Comparison of ENCODE assay signal across 8 mouse cellular contexts in genomic region chr5:135251079-135251454, GRCm38 (mm10). TPM values are rescaled to one million over a fixed set of nuclear protein-coding genes. Genes with fewer than 3 reads are reported as not detected.
A peak's percentile ranks its signal among the peaks of the same experiment; 100 is the strongest.
DNase-seq lines count a peak whose midpoint lies in the region; ATAC-seq lines count a peak whose summit lies in the region.

TSS of gene Fzd9 (minus strand) at chr5:135251230.

- H3K4me2 ChIP-seq in intestine, embryonic 16.5 days (ENCODE audit: low read depth, low read length) = peak within 1 kb of the TSS; percentile 100

- H3K36me3 ChIP-seq in embryonic facial prominence, embryonic 10.5 days (replicated peaks) = peaks cover 18% of the 10 kb centered on the region
- no peaks in the 10 kb centered on the region for H3K36me3 ChIP-seq in intestine, embryonic 16.5 days (ENCODE audit: control insufficient read depth, insufficient read depth, low read length)

- H3K4me1 ChIP-seq in embryonic facial prominence, embryonic 10.5 days = peaks cover 61% of the 10 kb centered on the region
- H3K4me1 ChIP-seq in intestine, embryonic 16.5 days (ENCODE audit: control insufficient read depth, insufficient read depth, low read length) = peaks cover 15% of the 10 kb centered on the region

- intact Hi-C loops in left cerebral cortex, postnatal 14 days (cut with DNase I) = no loop called here

- WGBS in embryonic facial prominence, embryonic 10.5 days = under 1% methylated on average over 51 of the region's 51 CpGs
- under 1% methylated on average over 47 of the region's 51 CpGs for WGBS in intestine, embryonic 16.5 days

- DNase-seq in adrenal gland, adult 8-10 months = peak; percentile 70
- DNase-seq in embryonic facial prominence, embryonic 10.5 days (ENCODE audit: low spot score) = peak; percentile 93
- peak; percentile 86 to 90 for DNase-seq in left cerebral cortex, postnatal 14 days (ENCODE audit: low spot score in 2 of 2)
- peak; percentile 89 for DNase-seq in right cerebral cortex, postnatal 14 days
- peak; percentile 83 for DNase-seq in urinary bladder, postnatal 25 days (ENCODE audit: low spot score)

- peak within 1 kb of the TSS; percentile 83 for H3K27ac ChIP-seq in embryonic facial prominence, embryonic 10.5 days (replicated peaks)
- no peak within 1 kb of the TSS for H3K27ac ChIP-seq in intestine, embryonic 16.5 days (ENCODE audit: low read length)

- peaks cover 1% of the 10 kb centered on the region; the same call in 1 of the 2 replicates for H3K9me3 ChIP-seq in embryonic facial prominence, embryonic 10.5 days
- H3K9me3 ChIP-seq in intestine, embryonic 16.5 days (ENCODE audit: control insufficient read depth, low read length) = no peaks in the 10 kb centered on the region

- peak within 1 kb of the TSS; percentile 65 for H3K9ac ChIP-seq in intestine, embryonic 16.5 days (ENCODE audit: low read depth, low read length)

- H3K27me3 ChIP-seq in embryonic facial prominence, embryonic 10.5 days (replicated peaks; ENCODE audit: low read depth, poor library complexity, severe bottlenecking) = peaks cover 31% of the 10 kb centered on the region
- H3K27me3 ChIP-seq in intestine, embryonic 16.5 days (replicated peaks; ENCODE audit: control insufficient read depth, insufficient read depth, low read length) = peaks cover 21% of the 10 kb centered on the region

- H3K4me3 ChIP-seq in embryonic facial prominence, embryonic 10.5 days = peak within 1 kb of the TSS; percentile 74
- peak within 1 kb of the TSS; percentile 64 for H3K4me3 ChIP-seq in intestine, embryonic 16.5 days (ENCODE audit: low read length)

- peak; percentile 92 for ATAC-seq in granulocyte monocyte progenitor cell, adult 5-6 weeks (replicated peaks; ENCODE audit: poor library complexity, severe bottlenecking)
- peak; percentile 94 for ATAC-seq in intestine, embryonic 16.5 days
- ATAC-seq in megakaryocyte-erythroid progenitor cell, adult 5-6 weeks (replicated peaks; ENCODE audit: low FRiP score, low TSS enrichment, poor library complexity, severe bottlenecking) = peak; percentile 84

RNA-seq across cellular contexts. Expression of gene Fzd9, which starts in this region (rescaled TPM):
- 10 to 100 TPM in 1 of 4 experiments, 1 to 10 TPM in 3; 2.8 to 10.5 (median 6.3) TPM for total RNA-seq in adrenal gland, adult 8-10 months (2022)
- polyA plus RNA-seq in embryonic facial prominence, embryonic 10.5 days (2016; fragmentation: Nextera tagmentation; extraction: Ambion mirVana) = 3.3 and 5.1 TPM in 2 replicates
- not detected in 2 replicates for total RNA-seq in granulocyte monocyte progenitor cell, adult 5-6 weeks (2014; fragmentation: Nextera tagmentation)
- total RNA-seq in granulocyte monocyte progenitor cell, adult 5-6 weeks (2017) = 0.31 TPM in 1 of 2 replicates, not detected in the other
- 0.33 and 0.50 TPM in 2 replicates for polyA plus RNA-seq in intestine, embryonic 16.5 days (2015; fragmentation: Nextera tagmentation; extraction: Ambion mirVana)
- total RNA-seq in left cerebral cortex, postnatal 14 days (2021) = 1 to 10 TPM; 6.2 to 6.8 TPM
- total RNA-seq in megakaryocyte-erythroid progenitor cell, adult 5-6 weeks (2014; fragmentation: Nextera tagmentation) = 0.30 and 0.37 TPM in 2 replicates
- total RNA-seq in megakaryocyte-erythroid progenitor cell, adult 5-6 weeks (2017) = 0.38 TPM in 1 of 2 replicates, not detected in the other

Comparison
In these comparisons a context has a peak if more than half of its experiments do, and no peak if none do; other contexts are left out.
1. Peak in ATAC-seq in granulocyte monocyte progenitor cell, adult 5-6 weeks; RNA of the gene not detected or under 1 TPM.
2. Peak in ATAC-seq, H3K4me3 ChIP-seq, H3K9ac ChIP-seq and H3K4me2 ChIP-seq in intestine, embryonic 16.5 days; RNA of the gene not detected or under 1 TPM.
3. Peak in ATAC-seq in megakaryocyte-erythroid progenitor cell, adult 5-6 weeks; RNA of the gene not detected or under 1 TPM.